Mouse (Mus musculus) liver, embryonic 13.5 days (tissue): Measurements from ENCODE around the gene Arntl. TPM values are rescaled to one million over a fixed set of nuclear protein-coding genes. Genes with fewer than 3 reads are reported as not detected.

Source experiments
- ATAC-seq: fragments of 200-750 bp; cut with Nextera tagmentation; 2 replicates; pipeline ENCODE4 v1.8.0; 2017; ENCODE audit warnings: low read depth, mild to moderate bottlenecking, moderate number of reproducible peaks, moderate library complexity
- DNase-seq: peaks from one replicate; pipeline ENCODE4 v3.0.0; 2022
- H3K27ac ChIP-seq: fragments of 300-500 bp; sonication (generic); 2 replicates; pipeline ENCODE4 v1.5.1; 2015; ENCODE audit warnings: moderate library complexity, mild to moderate bottlenecking, inconsistent platforms
- H3K27me3 ChIP-seq: fragments of 300-500 bp; sonication (generic); 2 replicates; pipeline ENCODE4 v1.6.1; 2015; ENCODE audit warnings: mild to moderate bottlenecking, inconsistent platforms
- H3K36me3 ChIP-seq: fragments of 300-500 bp; sonication (generic); 2 replicates; pipeline ENCODE4 v1.6.1; 2015; ENCODE audit warnings: mild to moderate bottlenecking, inconsistent platforms
- H3K4me1 ChIP-seq: fragments of 300-500 bp; sonication (generic); replicated peaks from 2 replicates; pipeline ENCODE4 v1.6.1; 2015; ENCODE audit warnings: inconsistent platforms
- H3K4me2 ChIP-seq: fragments of 300-500 bp; sonication (generic); 2 replicates; pipeline ENCODE4 v1.6.1; 2015; ENCODE audit warnings: inconsistent platforms, mild to moderate bottlenecking, moderate library complexity
- H3K4me3 ChIP-seq: fragments of 300-500 bp; sonication (generic); replicated peaks from 2 replicates; pipeline ENCODE4 v1.5.1; 2015; ENCODE audit warnings: mild to moderate bottlenecking, inconsistent platforms
- H3K9ac ChIP-seq: fragments of 300-500 bp; sonication (generic); 2 replicates; pipeline ENCODE4 v1.6.1; 2015; ENCODE audit warnings: mild to moderate bottlenecking, inconsistent platforms
- H3K9me3 ChIP-seq: fragments of 300-500 bp; sonication (generic); replicated peaks from 2 replicates; pipeline ENCODE4 v1.6.1; 2016; ENCODE audit warnings: inconsistent platforms
- WGBS: fragments of 180-500 bp; shearing (Covaris S2); methylation state at CpG from one replicate; pipeline ENCODE4 v1.1.7; 2015; ENCODE audit not compliant: insufficient replicate concordance; 5-methylcytosine and 5-hydroxymethylcytosine counted together
- polyA plus RNA-seq: library from polyadenylated mRNA; unstranded; fragments of >200 nt; fragmentation: Nextera tagmentation; extraction: Ambion mirVana; gene quantifications from 2 replicates; pipeline ENCODE4 v1.2.1, GENCODE M21; 2015

Arntl gene
- polyA plus RNA-seq, 1 experiment from 2014 or later, result 4.6 TPM

DNA sequence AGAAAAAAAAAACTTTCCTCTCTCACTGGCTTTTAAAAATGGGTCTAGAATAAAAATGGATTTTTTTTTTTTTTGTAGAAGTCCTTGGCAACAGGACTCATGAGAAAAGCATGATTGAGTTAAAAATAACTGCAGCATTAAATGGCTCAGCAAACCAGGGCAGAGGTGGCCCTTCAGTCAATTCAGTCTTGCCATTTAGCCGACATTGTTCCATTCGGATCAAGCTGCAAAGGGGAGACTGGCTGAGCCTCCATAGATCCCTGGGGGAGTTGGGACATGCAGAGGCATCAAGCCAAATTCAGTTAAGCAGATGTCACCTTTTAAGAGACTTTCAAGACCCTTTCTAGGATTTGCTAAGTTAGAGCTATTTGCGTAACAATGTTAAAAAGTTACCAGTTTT is 102.9 kb downstream of the Arntl start:
- H3K27me3 ChIP-seq, result no peaks in the 10 kb centered on the region
- H3K9me3 ChIP-seq, result no peaks in the 10 kb centered on the region
- 78% methylated on average over 3 of the region's 3 CpGs for WGBS
- no peak overlapping the region for H3K4me3 ChIP-seq
- H3K4me1 ChIP-seq, result no peaks in the 10 kb centered on the region
- H3K27ac ChIP-seq, result no peak overlapping the region
- peaks cover 30% of the 10 kb centered on the region; the same call in 1 of the 2 replicates for H3K36me3 ChIP-seq
- ATAC-seq, result no peak
- H3K9ac ChIP-seq, result no peak overlapping the region
- H3K4me2 ChIP-seq, result no peak overlapping the region
- DNase-seq, result no peak

DNA sequence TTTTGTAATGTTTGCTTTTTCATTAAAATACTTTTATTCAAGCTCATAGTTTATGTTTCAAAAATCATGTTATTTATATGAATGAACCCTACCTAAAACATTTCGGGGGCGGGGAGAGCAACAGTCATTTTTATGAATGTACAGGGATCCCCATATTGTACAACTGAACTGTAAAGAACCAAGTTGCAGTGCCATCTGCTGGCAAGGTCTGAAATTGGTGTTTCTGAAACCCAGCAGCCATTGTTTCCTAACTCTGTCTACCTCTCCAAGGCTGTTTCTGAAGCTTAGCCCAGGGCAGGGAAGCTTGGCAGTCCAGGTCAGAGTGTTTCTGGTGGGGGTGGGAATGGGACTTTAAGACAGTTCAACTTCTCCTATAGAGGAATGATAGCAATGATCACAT is 104.5 kb downstream of the Arntl start:
- DNase-seq (no peak), ATAC-seq (no peak)
- H3K9me3 ChIP-seq, result no peaks in the 10 kb centered on the region
- no peak overlapping the region for H3K27ac ChIP-seq
- peaks cover 25% of the 10 kb centered on the region for H3K36me3 ChIP-seq
- no peak overlapping the region for H3K9ac ChIP-seq
- no peak overlapping the region for H3K4me2 ChIP-seq
- no peak overlapping the region for H3K4me3 ChIP-seq
- H3K27me3 ChIP-seq, result no peaks in the 10 kb centered on the region
- 32% methylated on average over 2 of the region's 2 CpGs for WGBS
- H3K4me1 ChIP-seq, result no peaks in the 10 kb centered on the region

GRCm38 (mm10) chr7:113320128-113320527 is 112.9 kb downstream of the Arntl start:
- Histone ChIP-seq H3K36me3 (peaks cover 11% of the 10 kb centered on the region), H3K27me3 (no peaks in the 10 kb centered on the region), H3K9ac (no peak overlapping the region), H3K4me1 (no peaks in the 10 kb centered on the region), H3K9me3 (no peaks in the 10 kb centered on the region), H3K4me2 (no peak overlapping the region), H3K4me3 (no peak overlapping the region), H3K27ac (no peak overlapping the region)
- 36% methylated on average over 1 of the region's 1 CpGs for WGBS
- DNase-seq, result no peak
- ATAC-seq, result no peak

- no peaks in the 10 kb centered on the region for H3K36me3 ChIP-seq
- no peak overlapping the region for H3K9ac ChIP-seq
- H3K27me3 ChIP-seq, result no peaks in the 10 kb centered on the region
- H3K4me3 ChIP-seq, result no peak overlapping the region
- H3K27ac ChIP-seq, result no peak overlapping the region
- no peaks in the 10 kb centered on the region for H3K9me3 ChIP-seq
- H3K4me1 ChIP-seq, result no peaks in the 10 kb centered on the region
- no peak overlapping the region for H3K4me2 ChIP-seq
- DNase-seq, result no peak
- no peak for ATAC-seq
Measured at GRCm38 (mm10) chr7:113334036-113334435, 126.8 kb downstream of the Arntl start.

GRCm38 (mm10) chr7:113335250-113335649 is 128.0 kb downstream of the Arntl start:
- WGBS, result 60% methylated on average over 8 of the region's 8 CpGs
- no peak overlapping the region for H3K27ac ChIP-seq
- DNase-seq (no peak), ATAC-seq (no peak)
- H3K9me3 ChIP-seq, result no peaks in the 10 kb centered on the region
- H3K36me3 ChIP-seq, result no peaks in the 10 kb centered on the region
- H3K4me1 ChIP-seq, result no peaks in the 10 kb centered on the region
- H3K9ac ChIP-seq, result no peak overlapping the region
- no peak overlapping the region for H3K4me2 ChIP-seq
- H3K4me3 ChIP-seq, result no peak overlapping the region
- H3K27me3 ChIP-seq, result no peaks in the 10 kb centered on the region

DNA sequence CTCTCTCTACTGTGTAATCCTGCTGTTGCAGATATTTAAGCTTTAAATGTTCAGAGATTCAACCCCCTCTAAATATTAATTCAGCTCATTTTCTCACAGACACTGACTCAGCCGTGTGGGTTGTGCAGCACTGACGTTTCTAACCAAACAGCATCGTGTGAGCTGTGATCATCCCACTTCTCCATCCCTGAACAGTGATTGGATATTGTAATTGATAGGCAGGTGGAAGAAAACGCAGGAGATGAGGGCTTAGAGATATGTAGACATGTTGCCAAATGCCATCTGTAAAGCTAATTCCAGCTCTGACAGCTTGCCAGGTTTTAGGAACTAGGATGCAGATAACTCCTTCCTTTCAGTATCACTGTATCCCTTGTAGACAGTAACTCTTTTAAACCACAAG is 140.0 kb downstream of the Arntl start:
- H3K9ac ChIP-seq, result no peak overlapping the region
- H3K27ac ChIP-seq, result no peak overlapping the region
- no peak overlapping the region for H3K4me3 ChIP-seq
- no peak for ATAC-seq
- WGBS, result 52% methylated on average over 4 of the region's 4 CpGs
- no peak overlapping the region for H3K4me2 ChIP-seq
- no peaks in the 10 kb centered on the region for H3K9me3 ChIP-seq
- peaks cover 12% of the 10 kb centered on the region for H3K4me1 ChIP-seq
- H3K27me3 ChIP-seq, result no peaks in the 10 kb centered on the region
- DNase-seq, result no peak
- H3K36me3 ChIP-seq, result no peaks in the 10 kb centered on the region

GRCm38 (mm10) chr7:113347694-113348093 is 140.4 kb downstream of the Arntl start:
- peaks cover 12% of the 10 kb centered on the region for H3K4me1 ChIP-seq
- no peaks in the 10 kb centered on the region for H3K36me3 ChIP-seq
- DNase-seq, result no peak
- no peaks in the 10 kb centered on the region for H3K27me3 ChIP-seq
- no peak overlapping the region for H3K27ac ChIP-seq
- H3K4me3 ChIP-seq, result no peak overlapping the region
- H3K4me2 ChIP-seq, result no peak overlapping the region
- H3K9ac ChIP-seq, result no peak overlapping the region
- no peak for ATAC-seq
- H3K9me3 ChIP-seq, result no peaks in the 10 kb centered on the region
- WGBS, result 84% methylated on average over 2 of the region's 2 CpGs

DNA sequence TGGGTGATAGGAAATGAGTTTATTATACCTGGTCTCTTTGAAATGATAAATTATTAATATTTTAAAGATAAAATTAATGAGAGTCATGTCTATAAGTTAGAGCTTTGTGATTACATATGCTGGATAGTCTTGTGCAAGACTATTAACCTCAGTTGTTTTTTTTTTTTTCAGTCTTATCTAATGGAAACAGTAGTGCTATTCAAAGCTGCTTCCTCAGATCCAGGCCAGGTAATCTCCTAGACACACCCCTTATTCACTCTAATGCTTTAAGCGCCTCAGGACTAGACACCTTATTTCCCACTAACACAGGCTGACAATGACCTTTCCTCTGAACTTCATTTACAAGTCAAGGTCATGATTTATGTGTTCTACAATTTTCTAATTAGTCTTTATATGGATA is 141.8 kb downstream of the Arntl start:
- Histone ChIP-seq H3K9me3 (no peaks in the 10 kb centered on the region), H3K4me3 (no peak overlapping the region), H3K4me1 (peaks cover 12% of the 10 kb centered on the region), H3K36me3 (no peaks in the 10 kb centered on the region), H3K27ac (no peak overlapping the region), H3K4me2 (no peak overlapping the region), H3K27me3 (no peaks in the 10 kb centered on the region), H3K9ac (no peak overlapping the region)
- DNase-seq (no peak), ATAC-seq (peak; percentile 85)
- WGBS, result 15% methylated on average over 1 of the region's 1 CpGs

Other genes with a start within 250 kb of the Arntl start
- 8.8 and 10.2 TPM in 2 replicates for gene Btbd10, start 161.9 kb downstream of the Arntl start, polyA plus RNA-seq
- not detected in 2 replicates for gene Pth, start 181.1 kb downstream of the Arntl start, polyA plus RNA-seq